Mouse (Mus musculus): ENCODE data around the gene Fndc3b. TPM values are rescaled to one million over a fixed set of nuclear protein-coding genes. Genes with fewer than 3 reads are reported as not detected.
"Not testable (repeated sequence)": the region's sequence is repeated elsewhere in the genome, so short reads cannot be mapped to it uniquely, and the experiment has no call there.

Gene Fndc3b
- polyA plus RNA-seq, 1 experiment from 2014 or later: 6.7 TPM

DNA sequence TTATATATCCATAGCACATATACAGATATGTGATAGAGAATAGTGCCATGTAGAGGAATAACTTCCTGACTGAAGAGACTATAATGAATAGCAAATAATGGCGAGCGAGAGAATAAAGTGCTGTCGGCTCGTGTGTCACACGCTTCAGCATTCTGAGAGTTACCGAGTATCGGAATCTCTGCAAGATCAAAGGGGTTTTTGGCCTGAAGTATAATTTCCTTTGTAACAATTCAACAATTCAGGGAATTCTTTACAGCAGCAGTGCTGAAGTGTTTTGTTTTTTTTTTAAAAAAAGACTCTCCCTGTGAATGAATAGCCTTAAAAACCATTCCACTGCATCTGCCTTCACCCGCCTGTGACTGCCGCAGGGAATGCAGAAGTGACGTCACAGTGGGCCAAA is 294.3 kb downstream of the Fndc3b start:
- H3K4me1 ChIP-seq (replicated peaks; ENCODE audit: control insufficient read depth, insufficient read depth, low read length): no peaks in the 10 kb centered on the region
- no peak overlapping the region for H3K9ac ChIP-seq (replicated peaks; ENCODE audit: low read depth, low read length)
- no peak overlapping the region for H3K4me3 ChIP-seq (replicated peaks; ENCODE audit: low read length)
- no peaks in the 10 kb centered on the region for H3K27me3 ChIP-seq (replicated peaks; ENCODE audit: control insufficient read depth, insufficient read depth, low read length)
- H3K36me3 ChIP-seq (ENCODE audit: control insufficient read depth, insufficient read depth): no peaks in the 10 kb centered on the region
- no peaks in the 10 kb centered on the region for H3K9me3 ChIP-seq (ENCODE audit: control insufficient read depth, low read length)
- no peak for ATAC-seq
- H3K27ac ChIP-seq (ENCODE audit: low read length): no peak overlapping the region
- H3K4me2 ChIP-seq (ENCODE audit: low read length): no peak overlapping the region
- WGBS: 79% methylated on average over 10 of the region's 10 CpGs

DNA sequence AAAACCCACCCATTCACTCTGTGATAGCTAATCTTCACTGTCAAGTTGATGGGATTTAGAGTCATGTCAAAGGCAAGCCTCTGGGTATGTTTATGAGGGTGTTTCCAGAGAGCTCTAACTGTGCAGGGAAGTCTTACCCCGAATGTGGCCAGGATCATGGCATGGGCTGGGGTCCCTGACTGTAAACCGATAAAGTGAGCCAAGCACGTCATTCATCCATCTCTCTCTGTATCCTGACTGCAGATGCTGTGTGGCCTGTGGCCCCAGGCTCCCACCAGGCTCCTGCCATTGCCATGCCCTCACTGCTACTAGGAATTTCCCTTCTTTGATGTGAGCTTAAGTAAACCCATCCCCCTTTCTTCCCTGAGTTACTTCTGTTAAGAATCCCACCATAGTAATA is 297.5 kb downstream of the Fndc3b start:
- Histone ChIP-seq H3K9me3 (ENCODE audit: control insufficient read depth, low read length) (no peaks in the 10 kb centered on the region), H3K9ac (replicated peaks; ENCODE audit: low read depth, low read length) (no peak overlapping the region), H3K27ac (ENCODE audit: low read length) (no peak overlapping the region), H3K4me3 (replicated peaks; ENCODE audit: low read length) (no peak overlapping the region), H3K36me3 (ENCODE audit: control insufficient read depth, insufficient read depth) (no peaks in the 10 kb centered on the region), H3K4me2 (ENCODE audit: low read length) (no peak overlapping the region), H3K4me1 (replicated peaks; ENCODE audit: control insufficient read depth, insufficient read depth, low read length) (no peaks in the 10 kb centered on the region), H3K27me3 (replicated peaks; ENCODE audit: control insufficient read depth, insufficient read depth, low read length) (no peaks in the 10 kb centered on the region)
- WGBS: 88% methylated on average over 3 of the region's 3 CpGs
- no peak for ATAC-seq

DNA sequence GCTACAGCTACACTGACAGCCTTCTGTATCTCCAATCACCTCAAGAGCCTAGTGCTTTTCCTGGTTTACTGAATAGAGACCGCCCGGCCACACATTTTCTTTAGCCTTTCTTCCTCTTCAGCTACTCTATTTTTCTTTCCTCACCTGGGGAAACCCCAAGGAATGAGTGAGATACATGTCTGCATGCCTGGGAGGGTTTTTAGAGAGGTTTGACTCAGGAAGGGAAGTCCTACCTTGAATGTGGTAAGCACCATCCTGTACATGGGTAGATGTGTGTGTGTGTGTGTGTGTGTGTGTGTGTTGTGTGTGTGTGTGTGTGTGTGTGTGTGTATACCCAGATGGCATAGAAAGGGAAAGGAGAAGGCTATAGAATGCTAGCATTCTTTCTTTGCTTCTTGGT is 299.8 kb downstream of the Fndc3b start:
- 95% methylated on average over 2 of the region's 2 CpGs for WGBS
- Histone ChIP-seq H3K4me1 (replicated peaks; ENCODE audit: control insufficient read depth, insufficient read depth, low read length) (no peaks in the 10 kb centered on the region), H3K4me3 (replicated peaks; ENCODE audit: low read length) (no peak overlapping the region), H3K4me2 (ENCODE audit: low read length) (no peak overlapping the region), H3K27me3 (replicated peaks; ENCODE audit: control insufficient read depth, insufficient read depth, low read length) (no peaks in the 10 kb centered on the region), H3K9me3 (ENCODE audit: control insufficient read depth, low read length) (no peaks in the 10 kb centered on the region), H3K9ac (replicated peaks; ENCODE audit: low read depth, low read length) (no peak overlapping the region), H3K36me3 (ENCODE audit: control insufficient read depth, insufficient read depth) (no peaks in the 10 kb centered on the region), H3K27ac (ENCODE audit: low read length) (no peak overlapping the region)
- ATAC-seq: no peak

DNA sequence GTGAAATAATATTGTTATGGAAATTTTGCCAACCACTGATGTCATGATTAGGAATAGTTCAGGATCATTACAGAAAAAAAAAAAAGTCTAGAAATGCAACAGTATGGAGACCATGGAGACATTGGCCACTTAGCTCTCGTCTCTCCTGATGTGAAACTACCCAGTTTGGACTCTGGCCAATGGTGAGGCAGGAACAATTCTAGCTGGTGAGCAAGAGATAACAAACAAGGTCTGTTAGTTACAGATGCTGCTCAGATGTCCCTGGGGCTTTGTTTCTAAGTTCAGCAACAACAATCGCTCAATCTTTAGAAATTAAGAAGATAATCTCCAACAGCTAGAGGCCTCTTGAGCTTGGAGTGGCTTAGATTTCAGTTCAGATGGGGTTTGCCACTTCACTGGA is 302.5 kb downstream of the Fndc3b start:
- Histone ChIP-seq H3K4me3 (replicated peaks; ENCODE audit: low read length) (no peak overlapping the region), H3K9me3 (ENCODE audit: control insufficient read depth, low read length) (no peaks in the 10 kb centered on the region), H3K4me2 (ENCODE audit: low read length) (no peak overlapping the region), H3K36me3 (ENCODE audit: control insufficient read depth, insufficient read depth) (no peaks in the 10 kb centered on the region), H3K4me1 (replicated peaks; ENCODE audit: control insufficient read depth, insufficient read depth, low read length) (no peaks in the 10 kb centered on the region), H3K9ac (replicated peaks; ENCODE audit: low read depth, low read length) (no peak overlapping the region), H3K27ac (ENCODE audit: low read length) (no peak overlapping the region), H3K27me3 (replicated peaks; ENCODE audit: control insufficient read depth, insufficient read depth, low read length) (no peaks in the 10 kb centered on the region)
- ATAC-seq: no peak
- WGBS: 72% methylated on average over 2 of the region's 2 CpGs

DNA sequence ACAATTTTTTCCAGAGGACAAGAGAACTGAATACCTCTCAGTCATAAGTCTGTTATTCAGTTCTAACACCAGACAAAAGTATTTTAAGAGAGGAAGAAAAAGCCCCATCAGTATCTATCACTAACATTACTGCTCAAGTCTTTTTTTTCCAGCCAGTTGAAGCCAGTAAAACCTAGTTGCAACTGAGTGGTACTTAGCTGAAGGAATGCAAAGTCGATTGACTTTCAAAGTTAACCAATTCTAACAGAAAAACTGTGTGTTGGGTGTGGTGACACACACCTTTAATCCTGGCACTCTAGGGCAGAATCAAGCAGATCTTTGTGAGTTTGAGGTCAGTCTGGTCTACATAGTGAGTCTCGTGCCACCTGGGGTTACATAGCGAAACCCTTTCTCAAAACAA is 304.7 kb downstream of the Fndc3b start:
- no peak overlapping the region for H3K4me3 ChIP-seq (replicated peaks; ENCODE audit: low read length)
- H3K36me3 ChIP-seq (ENCODE audit: control insufficient read depth, insufficient read depth): no peaks in the 10 kb centered on the region
- WGBS: 92% methylated on average over 3 of the region's 3 CpGs
- ATAC-seq: no peak
- H3K4me1 ChIP-seq (replicated peaks; ENCODE audit: control insufficient read depth, insufficient read depth, low read length): no peaks in the 10 kb centered on the region
- H3K4me2 ChIP-seq (ENCODE audit: low read length): no peak overlapping the region
- H3K9me3 ChIP-seq (ENCODE audit: control insufficient read depth, low read length): no peaks in the 10 kb centered on the region
- H3K27me3 ChIP-seq (replicated peaks; ENCODE audit: control insufficient read depth, insufficient read depth, low read length): no peaks in the 10 kb centered on the region
- H3K9ac ChIP-seq (replicated peaks; ENCODE audit: low read depth, low read length): no peak overlapping the region
- H3K27ac ChIP-seq (ENCODE audit: low read length): no peak overlapping the region

DNA sequence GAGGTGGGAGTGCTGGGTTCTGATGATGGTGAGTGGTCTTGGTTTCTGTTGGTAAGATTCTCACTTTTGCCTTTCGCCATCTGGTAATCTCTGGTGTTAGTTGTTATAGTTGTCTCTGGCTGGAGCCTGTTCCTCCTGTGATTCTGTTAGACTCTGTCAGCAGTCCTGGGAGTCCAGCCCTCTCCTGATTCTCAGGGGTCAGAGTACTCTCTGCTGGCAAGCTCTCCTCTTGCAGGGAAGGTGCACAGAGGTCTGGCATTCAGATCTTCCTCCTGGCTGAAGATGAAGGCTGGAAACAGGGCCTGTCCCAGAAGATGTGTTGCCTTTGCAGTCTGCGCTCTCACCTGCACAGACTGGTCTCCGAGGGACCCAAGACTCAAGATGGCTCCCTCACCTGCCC is 310.1 kb downstream of the Fndc3b start:
- H3K36me3 ChIP-seq (ENCODE audit: control insufficient read depth, insufficient read depth); H3K9me3 ChIP-seq (ENCODE audit: control insufficient read depth, low read length); H3K9ac ChIP-seq (replicated peaks; ENCODE audit: low read depth, low read length); H3K4me1 ChIP-seq (replicated peaks; ENCODE audit: control insufficient read depth, insufficient read depth, low read length); H3K27ac ChIP-seq (ENCODE audit: low read length); H3K27me3 ChIP-seq (replicated peaks; ENCODE audit: control insufficient read depth, insufficient read depth, low read length); H3K4me2 ChIP-seq (ENCODE audit: low read length); ATAC-seq; H3K4me3 ChIP-seq (replicated peaks; ENCODE audit: low read length): not testable (repeated sequence)
- WGBS: 100% methylated on average over 3 of the region's 3 CpGs

DNA sequence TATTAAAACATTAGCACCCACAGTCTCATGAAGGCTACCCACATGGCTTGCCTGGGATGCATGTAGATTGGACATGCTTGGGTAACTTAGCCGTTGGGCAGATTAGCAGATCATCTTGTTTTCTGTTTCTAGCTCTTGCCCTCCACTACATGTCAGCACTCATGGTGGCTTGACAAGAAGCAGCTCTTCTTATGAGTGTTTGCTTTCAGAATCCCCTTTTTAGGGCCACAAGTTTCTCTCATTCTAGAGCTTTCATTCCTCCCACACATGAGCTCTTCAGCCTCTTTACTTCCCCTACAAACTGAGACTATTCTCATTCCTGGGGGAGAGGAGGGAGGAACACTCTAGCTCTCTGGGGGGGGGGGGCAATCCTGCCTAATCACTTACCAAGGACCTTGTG is 321.2 kb downstream of the Fndc3b start:
- WGBS: 88% methylated on average over 1 of the region's 1 CpGs
- no peak for ATAC-seq

DNA sequence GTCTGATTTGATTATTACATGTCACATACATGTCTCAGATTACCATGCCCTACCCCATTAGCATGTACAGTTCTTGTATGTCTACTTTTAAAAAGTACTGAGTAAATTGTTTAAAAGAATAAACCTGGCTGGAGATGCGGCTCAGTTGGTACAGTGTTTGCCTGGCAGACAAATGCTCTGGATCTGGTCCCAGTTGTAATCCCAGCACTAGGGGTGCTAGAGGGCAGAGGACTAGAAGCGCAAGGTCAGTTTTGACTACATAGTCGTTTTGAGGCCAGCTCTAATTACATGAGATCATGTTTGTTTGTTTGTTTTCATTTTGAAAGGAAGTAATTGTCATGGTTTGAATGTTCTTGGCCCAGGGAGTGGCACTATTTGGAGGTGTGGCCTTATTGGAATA is 326.3 kb downstream of the Fndc3b start:
- Histone ChIP-seq H3K4me2 (ENCODE audit: low read length) (no peak overlapping the region), H3K9me3 (ENCODE audit: control insufficient read depth, low read length) (no peaks in the 10 kb centered on the region), H3K4me1 (replicated peaks; ENCODE audit: control insufficient read depth, insufficient read depth, low read length) (no peaks in the 10 kb centered on the region), H3K4me3 (replicated peaks; ENCODE audit: low read length) (no peak overlapping the region), H3K36me3 (ENCODE audit: control insufficient read depth, insufficient read depth) (no peaks in the 10 kb centered on the region), H3K27ac (ENCODE audit: low read length) (no peak overlapping the region), H3K9ac (replicated peaks; ENCODE audit: low read depth, low read length) (no peak overlapping the region), H3K27me3 (replicated peaks; ENCODE audit: control insufficient read depth, insufficient read depth, low read length) (no peaks in the 10 kb centered on the region)
- 63% methylated on average over 3 of the region's 3 CpGs for WGBS
- ATAC-seq: no peak

More for the DNA sequence above, 321.2 kb downstream of the Fndc3b start:
- Histone ChIP-seq H3K9ac (replicated peaks; ENCODE audit: low read depth, low read length) (no peak overlapping the region), H3K27ac (ENCODE audit: low read length) (no peak overlapping the region), H3K9me3 (ENCODE audit: control insufficient read depth, low read length) (no peaks in the 10 kb centered on the region), H3K4me2 (ENCODE audit: low read length) (no peak overlapping the region), H3K4me1 (replicated peaks; ENCODE audit: control insufficient read depth, insufficient read depth, low read length) (no peaks in the 10 kb centered on the region), H3K27me3 (replicated peaks; ENCODE audit: control insufficient read depth, insufficient read depth, low read length) (no peaks in the 10 kb centered on the region), H3K4me3 (replicated peaks; ENCODE audit: low read length) (no peak overlapping the region), H3K36me3 (ENCODE audit: control insufficient read depth, insufficient read depth) (no peaks in the 10 kb centered on the region)

DNA sequence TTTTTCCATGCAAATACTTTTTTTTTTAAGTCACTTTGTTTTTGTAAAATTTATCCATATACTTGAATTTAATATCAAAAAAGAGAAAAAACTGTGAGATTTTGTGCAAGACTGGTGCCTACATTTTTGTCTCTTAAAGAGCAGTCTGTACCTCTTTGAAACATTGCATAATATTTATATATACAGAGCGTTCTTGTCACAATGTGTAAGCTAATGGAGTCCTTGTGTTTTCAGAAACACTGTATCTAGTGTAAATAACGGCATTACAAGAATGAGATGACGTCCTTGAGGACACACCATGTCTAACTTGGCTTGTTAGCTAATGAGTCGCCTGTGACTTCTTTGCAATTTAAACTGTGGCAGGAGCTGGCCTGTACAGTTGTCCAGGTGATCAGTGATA is 333.2 kb downstream of the Fndc3b start:
- peaks cover 6% of the 10 kb centered on the region for H3K27me3 ChIP-seq (replicated peaks; ENCODE audit: control insufficient read depth, insufficient read depth, low read length)
- no peak overlapping the region for H3K4me3 ChIP-seq (replicated peaks; ENCODE audit: low read length)
- H3K27ac ChIP-seq (ENCODE audit: low read length): no peak overlapping the region
- H3K36me3 ChIP-seq (ENCODE audit: control insufficient read depth, insufficient read depth): no peaks in the 10 kb centered on the region
- no peak overlapping the region for H3K9ac ChIP-seq (replicated peaks; ENCODE audit: low read depth, low read length)
- ATAC-seq: no peak
- H3K4me2 ChIP-seq (ENCODE audit: low read length): no peak overlapping the region
- H3K9me3 ChIP-seq (ENCODE audit: control insufficient read depth, low read length): no peaks in the 10 kb centered on the region
- no peaks in the 10 kb centered on the region for H3K4me1 ChIP-seq (replicated peaks; ENCODE audit: control insufficient read depth, insufficient read depth, low read length)
- WGBS: 83% methylated on average over 4 of the region's 4 CpGs

DNA sequence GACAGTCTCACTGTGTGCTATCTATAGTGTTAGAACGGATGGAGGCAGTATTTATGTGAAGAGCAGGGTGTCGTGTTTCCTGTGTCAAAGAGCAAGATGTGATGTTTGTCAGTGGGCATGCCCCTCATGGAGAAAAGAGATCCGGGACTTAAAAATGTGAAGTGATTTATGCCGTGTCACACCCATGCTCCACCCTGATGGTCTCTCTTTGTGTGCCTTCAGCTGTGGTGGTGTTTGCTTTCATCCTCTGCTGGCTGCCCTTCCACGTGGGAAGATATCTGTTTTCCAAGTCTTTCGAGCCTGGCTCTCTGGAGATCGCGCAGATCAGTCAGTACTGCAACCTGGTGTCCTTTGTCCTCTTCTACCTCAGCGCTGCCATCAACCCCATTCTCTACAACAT is 336.7 kb downstream of the Fndc3b start:
- WGBS: 65% methylated on average over 9 of the region's 9 CpGs
- H3K9ac ChIP-seq (replicated peaks; ENCODE audit: low read depth, low read length): no peak overlapping the region
- H3K4me2 ChIP-seq (ENCODE audit: low read length): no peak overlapping the region
- H3K9me3 ChIP-seq (ENCODE audit: control insufficient read depth, low read length): no peaks in the 10 kb centered on the region
- H3K36me3 ChIP-seq (ENCODE audit: control insufficient read depth, insufficient read depth): no peaks in the 10 kb centered on the region
- ATAC-seq: no peak
- no peak overlapping the region for H3K4me3 ChIP-seq (replicated peaks; ENCODE audit: low read length)
- H3K27ac ChIP-seq (ENCODE audit: low read length): no peak overlapping the region
- H3K4me1 ChIP-seq (replicated peaks; ENCODE audit: control insufficient read depth, insufficient read depth, low read length): peaks cover 16% of the 10 kb centered on the region
- H3K27me3 ChIP-seq (replicated peaks; ENCODE audit: control insufficient read depth, insufficient read depth, low read length): peaks cover 37% of the 10 kb centered on the region

Data from forebrain, embryonic 16.5 days (tissue).